Mouse (Mus musculus): ENCODE measurements around the gene Scrn1.

The Scrn1 gene

DNA sequence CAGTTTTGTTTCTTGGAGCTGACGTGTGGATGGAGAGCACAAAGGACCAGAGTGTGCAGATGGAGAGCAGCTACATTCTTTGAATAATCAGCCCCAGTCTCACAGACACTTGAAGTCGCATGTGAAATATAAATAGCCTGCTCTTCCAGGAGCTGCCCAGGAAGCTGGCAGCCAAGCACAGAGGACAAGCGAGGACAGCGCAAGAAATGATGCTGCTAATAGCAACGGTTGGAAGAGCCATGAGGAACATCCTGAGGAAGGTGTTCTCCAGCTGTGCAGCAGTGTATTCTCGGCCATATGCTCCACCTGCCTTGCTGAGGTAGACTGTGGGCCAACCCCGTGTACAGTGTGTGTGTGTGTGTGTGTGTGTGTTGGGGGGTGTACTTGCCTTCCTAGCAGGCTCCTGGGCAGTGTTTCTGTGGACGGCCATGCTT is 35.2 kb downstream of the Scrn1 start:
- peak; percentile 82 for DNase-seq (ENCODE audit: low read depth, low spot score)

DNA sequence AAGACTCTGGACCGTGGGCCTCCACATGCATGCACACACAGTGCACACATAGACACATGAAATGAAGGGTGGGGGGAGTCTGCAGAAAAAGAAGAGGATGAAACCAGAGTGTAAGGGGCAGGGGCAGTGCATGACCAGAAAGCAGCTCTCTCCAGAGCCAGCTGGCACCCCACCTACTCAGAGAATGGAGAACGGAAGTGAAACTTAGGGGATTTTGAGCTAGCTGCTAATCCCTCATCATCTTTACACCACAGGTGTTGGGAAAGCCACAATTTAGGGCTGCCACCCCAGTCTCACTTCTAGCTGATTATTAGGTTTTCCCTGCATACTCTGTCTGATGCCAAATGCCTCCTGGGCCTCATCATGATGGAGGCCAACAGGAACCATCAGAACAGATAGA is 36.1 kb downstream of the Scrn1 start:
- DNase-seq (ENCODE audit: low read depth, low spot score): no peak

DNA sequence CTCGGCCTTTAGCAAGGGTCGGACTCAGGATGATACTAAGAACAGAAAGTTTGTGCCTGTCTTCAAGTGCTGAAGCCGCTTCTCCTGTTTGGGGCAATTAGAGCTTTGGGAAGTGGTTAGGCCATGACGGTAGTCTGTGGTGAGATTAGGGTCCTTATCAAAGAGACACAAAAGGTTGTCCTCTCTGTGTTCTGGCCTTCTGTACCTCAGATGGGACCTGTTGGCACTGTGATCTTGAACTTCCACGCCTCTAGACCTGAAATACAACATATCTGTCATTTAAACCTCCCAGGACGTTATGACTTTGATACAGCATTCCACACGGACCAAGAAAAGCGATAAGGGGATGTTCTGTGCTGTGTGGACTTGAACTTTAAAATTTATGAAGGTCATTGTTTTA is 37.6 kb downstream of the Scrn1 start:
- no peak for DNase-seq (ENCODE audit: low read depth, low spot score)

DNA sequence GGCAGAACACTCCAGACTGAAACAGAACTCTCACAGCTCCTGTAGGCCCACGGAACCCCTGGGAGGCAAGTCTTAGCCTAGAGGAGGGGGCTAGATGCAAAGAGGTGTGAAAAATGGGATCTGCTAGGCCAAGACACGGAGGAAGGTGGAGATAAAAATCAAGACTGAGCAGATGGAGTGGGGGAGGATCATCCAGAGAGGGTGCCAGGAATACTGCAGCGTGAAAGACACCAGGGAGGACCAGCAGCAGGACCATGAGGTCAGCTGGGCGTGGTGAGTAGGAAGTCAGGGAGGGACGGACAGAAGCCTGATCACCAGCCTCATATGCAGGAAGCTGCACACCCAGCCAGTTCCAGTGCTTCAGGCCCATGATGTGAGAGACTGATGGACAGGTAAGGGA is 47.5 kb downstream of the Scrn1 start:
- no peak for DNase-seq (ENCODE audit: low read depth, low spot score)

DNA sequence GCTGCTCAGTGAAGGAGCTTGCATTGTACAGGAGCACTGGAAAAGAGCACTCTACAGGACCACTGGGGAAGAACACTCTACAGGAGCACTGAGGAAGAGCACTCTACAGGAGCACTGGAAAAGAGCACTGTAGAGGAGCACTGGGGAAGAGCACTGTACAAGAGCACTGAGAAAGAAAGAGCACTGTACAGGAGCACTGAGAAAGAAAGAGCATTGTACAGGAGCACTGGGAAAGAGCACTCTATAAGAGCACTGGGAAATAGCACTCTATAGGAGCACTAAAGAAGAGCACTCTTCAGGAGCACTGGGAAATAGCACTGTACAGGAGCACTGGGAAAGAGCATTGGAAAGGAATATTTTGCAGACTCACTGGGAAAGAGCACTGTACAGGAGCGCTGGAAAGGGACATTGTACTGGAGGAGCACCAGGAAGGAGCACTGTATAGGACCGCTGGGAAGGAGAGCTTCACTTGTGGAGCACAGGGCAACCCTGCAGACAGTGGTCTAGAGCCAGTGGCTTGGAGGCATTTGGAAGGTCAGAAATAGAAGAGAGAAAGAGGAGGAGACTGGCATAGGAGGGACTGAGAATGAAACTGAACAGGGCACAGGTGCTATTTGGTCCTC is 49.7 kb downstream of the Scrn1 start:
- DNase-seq (ENCODE audit: low read depth, low spot score): no peak

DNA sequence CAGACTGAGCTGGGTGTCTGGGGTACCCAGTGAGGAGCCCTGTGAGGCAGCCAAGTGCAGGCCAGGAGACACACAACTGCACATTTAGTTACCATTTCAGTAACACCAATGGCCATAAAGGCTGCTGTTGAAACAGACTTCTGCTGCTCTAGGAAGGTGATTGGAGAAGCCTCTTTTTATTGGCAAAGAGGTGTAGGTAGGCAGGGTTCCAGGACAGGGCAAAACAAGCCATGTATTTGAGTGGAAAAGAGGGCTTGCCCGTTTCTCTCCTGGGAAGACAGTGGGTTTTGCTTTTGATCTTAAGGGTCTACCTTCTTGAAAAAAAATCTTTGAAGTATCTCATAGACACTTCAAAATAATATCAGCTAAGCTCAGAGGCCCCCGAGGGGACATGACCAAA is 54.0 kb downstream of the Scrn1 start:
- no peak for DNase-seq (ENCODE audit: low read depth, low spot score)

DNA sequence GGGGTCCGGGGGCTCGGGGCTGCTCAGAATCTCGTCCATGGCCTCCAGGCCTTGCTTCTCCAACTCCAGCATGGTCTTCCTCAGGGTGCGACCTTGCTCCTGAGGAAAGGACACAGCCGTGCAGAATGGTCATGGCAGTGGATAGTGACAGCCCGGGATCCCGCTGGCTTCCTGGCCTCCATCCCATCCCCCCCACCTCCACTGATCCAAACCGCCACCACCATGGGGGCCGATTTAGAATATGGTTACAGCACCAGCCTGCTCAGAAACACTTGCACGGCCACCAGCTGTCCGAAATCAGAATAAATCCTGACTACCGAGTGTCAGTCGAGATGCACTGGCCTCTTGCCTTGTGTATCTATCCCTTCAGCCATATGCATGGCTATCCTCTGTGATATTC is 57.0 kb downstream of the Scrn1 start:
- DNase-seq (ENCODE audit: low read depth, low spot score): no peak

DNA sequence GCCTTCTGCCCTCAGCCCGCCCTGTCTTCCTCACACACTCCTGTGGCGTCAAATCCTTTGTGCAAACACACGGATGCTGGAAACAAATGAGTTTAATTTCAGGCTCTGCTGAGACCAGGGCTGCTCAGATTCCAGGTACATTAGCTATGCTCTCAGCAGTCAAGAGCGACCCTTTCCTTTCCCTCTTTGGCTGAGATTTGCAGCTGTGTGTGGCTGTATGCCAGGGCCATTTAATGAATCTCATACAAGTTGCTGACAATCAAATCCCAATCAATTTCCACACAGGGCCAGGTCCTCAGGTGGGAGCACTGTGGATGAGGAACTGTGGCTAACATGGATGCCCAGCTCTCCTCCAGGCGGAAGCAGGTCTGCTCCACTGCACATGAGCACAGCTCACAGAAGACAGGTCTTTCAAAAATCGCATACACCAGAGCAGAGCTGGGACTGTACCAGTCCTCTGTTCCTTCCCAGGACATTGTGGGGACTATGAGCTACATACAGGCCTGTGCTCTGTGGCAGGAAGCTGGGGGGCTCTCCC is 58.0 kb downstream of the Scrn1 start:
- no peak for DNase-seq (ENCODE audit: low read depth, low spot score)

DNA sequence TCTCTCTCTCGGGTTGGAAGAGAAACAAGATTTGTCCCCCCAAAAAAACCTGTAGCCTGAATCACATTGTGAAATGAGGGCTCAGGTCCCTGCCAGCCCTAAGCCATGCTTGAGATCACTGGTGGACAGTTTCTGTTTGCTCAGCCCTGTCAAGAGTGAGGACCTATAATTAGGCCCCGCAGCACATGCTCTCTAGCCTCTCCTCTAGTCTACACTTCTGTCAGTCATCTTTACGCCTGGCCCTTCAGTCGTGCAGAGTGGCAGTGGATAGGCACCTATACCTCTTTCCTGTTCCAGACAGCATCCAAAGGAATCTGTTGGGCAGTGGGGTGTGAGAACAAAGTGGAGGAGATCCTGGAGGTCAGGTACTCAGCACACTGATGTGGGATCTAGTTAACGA is 58.5 kb downstream of the Scrn1 start:
- no peak for DNase-seq (ENCODE audit: low read depth, low spot score)

DNA sequence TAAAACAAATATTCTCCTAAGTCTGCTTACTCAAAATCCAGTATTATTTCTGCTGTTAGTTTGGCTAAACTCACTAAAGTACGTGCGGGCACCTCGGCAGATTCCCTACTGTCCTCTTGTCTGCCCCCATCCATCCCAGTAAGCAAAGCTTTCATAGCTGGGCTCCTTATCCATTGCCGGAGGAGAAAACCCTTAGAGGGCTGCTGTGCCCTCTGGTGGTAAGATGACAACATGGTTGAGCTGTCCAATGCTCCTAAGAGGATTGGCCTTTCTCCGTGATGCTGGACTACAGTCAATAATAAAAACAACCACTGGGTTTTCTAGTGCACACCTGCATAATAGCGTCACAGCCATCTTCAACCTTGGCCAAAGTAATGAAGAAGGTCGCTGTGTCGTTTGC is 59.3 kb downstream of the Scrn1 start:
- DNase-seq (ENCODE audit: low read depth, low spot score): peak; percentile 50

DNA sequence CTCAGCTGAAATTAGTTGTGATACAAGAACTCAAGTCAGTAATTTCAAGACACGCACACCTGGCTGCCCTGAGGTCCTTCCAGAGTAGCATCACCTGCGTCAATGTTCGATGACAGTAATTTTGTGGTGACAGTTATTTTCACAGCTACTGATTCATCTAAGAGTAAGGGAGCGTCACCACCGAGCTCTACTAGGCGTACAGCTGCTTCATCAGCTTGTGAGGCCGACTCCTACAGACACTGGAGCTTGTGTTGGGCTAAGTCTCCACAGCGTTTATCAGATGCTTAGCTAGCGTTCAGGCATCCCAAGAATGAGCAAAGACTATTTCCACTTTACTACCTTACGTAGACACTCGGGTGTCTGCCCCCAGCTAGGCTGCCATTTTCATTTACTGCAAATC is 60.0 kb downstream of the Scrn1 start:
- DNase-seq (ENCODE audit: low read depth, low spot score): no peak

DNA sequence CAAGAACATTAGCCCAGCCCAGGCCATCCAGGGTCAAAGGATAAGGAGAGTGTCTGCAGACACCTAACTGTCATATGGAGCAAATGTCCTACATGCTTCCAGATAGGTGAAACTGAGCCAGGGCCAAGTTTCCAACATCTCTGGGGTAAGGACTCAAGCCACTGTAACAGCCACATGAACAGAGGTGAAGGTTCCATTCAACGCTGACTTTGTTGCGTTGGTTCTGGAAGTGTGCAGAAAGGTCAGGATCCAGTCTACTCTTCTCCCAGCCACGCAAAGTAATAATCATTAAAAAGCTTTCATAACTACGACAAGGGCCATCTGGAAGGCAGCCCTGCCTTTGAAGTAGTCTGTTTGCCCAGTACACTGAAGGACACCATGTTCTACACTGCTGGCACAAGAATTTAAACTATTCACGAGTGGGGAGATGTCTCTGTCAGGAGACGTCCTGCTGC is 63.6 kb downstream of the Scrn1 start:
- no peak for DNase-seq (ENCODE audit: low read depth, low spot score)

DNA sequence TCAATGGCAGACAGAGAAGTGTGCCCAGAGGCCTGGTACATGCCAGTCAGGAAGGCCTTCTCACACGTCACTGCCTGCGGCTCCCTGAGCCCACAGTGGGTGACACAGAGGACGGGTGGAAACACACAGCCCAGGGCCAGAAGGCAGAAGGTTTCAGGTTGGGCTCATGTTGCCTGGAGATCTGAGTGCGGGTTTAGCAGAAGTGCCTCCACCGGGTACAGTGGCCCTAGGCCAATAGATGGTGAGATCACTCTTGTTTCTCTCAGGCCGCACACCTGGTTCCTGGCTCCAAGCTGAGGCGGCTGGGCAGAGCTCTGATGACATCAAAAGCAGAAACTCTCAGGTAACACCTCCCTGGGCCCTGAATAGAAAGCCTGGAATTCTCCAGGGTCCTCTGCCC is 70.1 kb downstream of the Scrn1 start:
- no peak for DNase-seq (ENCODE audit: low read depth, low spot score)

DNA sequence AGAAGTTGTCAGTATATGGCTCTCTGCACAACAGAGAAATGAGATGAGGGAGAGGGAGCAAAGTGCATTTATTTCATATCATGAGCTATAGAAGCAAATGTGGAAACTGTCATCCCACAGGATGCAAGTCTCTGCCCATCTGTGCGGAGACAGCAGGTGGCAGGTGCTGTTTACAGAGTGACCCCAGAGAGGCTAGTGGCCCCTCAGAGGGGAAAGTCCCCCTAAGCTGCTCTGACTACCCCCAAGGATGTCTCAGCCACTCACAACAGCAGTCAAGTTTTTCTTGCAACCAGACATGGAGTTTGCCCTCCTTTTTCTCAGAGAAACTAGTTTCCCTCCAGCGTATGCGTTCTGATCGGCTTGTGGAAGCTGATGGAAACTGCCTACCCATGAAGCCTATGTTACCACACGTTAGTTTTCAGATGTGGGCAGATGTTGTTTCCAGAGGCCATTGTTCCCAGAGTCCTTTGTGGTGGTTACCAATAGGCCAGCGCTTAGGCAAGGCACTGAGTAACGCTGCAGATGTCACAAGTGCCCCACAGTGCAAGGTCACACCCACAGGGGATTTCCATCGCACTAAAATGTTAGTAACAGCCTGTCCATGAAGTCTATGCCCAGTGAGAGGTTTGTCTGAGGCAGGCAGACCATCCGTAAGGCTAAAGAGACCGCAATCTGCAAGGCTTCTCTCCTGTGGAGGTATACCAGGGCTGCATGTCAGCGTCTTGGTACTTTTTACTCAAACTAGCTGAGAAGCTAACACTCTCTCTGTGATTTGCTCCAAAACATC is 71.5 kb downstream of the Scrn1 start:
- no peak for DNase-seq (ENCODE audit: low read depth, low spot score)

DNA sequence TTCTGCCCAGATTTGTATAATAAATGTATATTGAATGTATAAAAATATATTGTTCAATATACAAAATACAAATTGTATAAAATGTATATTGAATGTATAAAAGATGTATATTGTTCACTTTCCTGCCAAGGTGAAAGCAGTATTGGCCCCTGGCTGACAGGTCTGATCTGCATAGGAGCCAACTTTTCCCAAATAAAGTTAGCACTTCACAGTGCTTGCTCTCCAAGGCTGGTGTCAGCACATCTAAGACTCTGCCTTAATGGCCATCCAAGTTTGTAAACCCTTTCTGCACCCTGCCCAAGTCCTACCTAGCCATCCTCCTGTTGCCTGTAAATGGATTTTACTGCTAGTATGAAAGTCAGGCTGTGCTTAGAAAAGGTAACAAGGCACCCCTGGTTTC is 72.2 kb downstream of the Scrn1 start:
- DNase-seq (ENCODE audit: low read depth, low spot score): no peak

DNA sequence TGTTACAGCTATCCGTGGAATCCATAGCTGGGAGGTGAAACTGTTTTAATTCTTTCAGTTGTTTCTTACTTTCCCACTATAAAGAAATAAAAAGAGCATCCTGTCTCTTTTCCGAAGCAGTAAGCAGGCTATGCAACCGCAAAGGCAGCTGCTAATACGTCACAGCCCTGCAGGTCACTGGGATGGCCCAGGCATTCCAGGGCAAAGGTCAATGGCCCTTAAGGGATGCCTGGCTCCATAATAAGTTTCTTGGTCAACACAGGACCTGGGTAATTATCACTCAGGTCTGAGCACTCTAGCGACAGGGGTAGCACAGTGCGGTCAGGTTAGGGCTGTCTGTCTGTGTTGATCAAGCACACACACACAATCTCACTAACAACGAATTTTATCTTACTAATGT is 75.2 kb downstream of the Scrn1 start:
- no peak for DNase-seq (ENCODE audit: low read depth, low spot score)

DNA sequence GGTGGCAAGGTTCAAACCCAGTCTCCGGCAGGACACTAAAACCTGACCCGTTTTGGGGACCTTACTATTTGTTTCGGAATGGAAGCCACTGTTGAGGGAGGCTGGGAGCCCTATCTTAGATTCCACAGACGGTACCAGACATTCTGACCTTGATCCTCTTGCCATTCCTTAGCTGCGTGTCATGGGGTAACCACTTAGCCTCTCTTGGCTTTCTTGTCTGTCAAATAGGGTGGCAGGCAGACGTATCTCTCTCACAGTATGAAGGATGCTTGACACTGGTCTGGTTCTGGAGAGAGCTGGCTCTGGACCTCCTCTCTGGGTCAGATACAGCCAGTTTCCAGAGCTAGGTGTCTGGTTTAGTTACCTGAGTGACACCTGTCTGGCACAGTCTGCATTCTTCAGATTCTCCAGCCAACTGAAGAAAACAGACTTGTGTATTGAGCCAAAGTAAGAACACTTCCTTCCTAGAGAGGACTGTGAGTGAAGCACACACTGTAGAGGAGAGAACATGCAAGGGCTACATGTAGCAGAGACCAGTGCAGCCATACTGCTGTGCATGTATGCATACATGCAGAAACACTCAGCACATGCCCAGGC is 80.2 kb downstream of the Scrn1 start:
- DNase-seq (ENCODE audit: low read depth, low spot score): no peak

DNA sequence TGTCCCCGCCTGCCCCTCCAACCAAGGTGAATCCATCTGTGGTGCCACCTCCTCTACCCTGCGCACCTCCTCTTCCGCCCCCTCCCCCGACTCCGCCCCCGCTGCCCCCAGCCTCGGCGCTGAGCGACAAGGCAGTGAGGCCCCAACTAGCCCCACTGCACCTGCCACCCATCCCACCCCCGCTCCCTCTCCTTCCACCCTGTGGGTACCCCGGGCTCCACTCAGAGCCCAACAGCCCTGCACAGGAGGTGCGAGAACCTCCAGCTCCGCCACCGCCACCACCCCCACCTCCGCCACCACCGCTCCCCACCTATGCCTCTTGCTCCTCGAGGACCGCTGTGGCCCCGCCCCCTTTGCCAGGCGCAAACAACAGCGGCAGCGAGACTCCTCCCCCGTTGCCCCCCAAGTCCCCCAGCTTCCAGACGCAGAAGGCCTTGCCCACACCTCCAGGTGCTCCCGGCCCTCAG is 80.8 kb downstream of the Scrn1 start:
- no peak for DNase-seq (ENCODE audit: low read depth, low spot score)

DNA sequence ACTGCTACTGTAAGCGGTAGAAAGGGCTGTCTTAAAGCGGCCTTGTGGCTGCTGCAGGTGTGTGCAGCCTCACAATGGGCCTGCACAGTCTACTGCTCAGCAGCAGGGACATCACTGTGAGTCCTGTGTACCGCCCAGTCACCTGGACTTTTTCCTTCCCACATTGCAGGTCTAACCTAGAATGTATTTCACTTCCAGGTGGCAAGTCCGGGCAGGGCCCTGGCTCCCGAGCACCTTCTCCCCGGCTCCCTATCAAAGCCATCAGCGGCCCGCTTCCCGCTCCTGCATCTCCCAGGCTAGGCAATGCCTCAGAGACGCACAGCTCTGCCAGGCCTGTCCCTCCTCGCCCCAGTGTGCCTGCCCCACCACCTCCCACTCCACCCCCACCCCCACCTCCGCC is 81.3 kb downstream of the Scrn1 start:
- no peak for DNase-seq (ENCODE audit: low read depth, low spot score)

DNA sequence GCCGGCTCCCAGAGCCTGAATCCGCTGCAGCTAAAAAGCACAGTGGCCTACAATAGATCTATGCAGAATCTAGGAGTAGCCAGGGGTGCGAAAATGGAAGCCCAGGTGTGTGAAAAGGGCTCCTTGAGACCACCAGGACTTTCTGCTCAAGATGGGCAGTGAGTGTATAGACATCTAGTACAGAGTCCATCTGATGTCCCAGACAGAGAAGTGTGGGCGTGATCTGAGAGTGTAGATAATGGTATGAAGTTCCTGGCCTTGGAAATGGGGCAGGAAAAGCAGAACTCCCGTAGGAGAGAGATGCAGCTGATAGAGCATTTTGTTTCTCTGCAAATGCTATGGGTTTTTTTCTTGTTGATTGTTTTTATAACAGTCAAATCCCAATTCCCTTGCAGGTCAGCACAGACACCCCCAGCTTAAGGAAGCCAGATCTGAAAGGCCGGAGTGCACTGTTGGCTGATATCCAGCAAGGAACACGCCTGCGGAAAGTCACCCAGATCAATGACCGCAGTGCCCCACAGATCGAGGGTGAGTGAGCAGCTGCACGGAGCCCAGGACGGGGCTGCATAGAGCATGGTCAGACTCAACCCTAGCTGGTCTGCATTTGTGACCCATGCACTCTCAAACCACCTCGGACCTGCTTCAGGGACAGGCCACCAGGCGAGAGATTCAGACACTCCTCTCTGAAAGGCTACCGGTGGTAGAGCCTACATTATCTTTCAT is 84.7 kb downstream of the Scrn1 start:
- no peak for DNase-seq (ENCODE audit: low read depth, low spot score)

DNA sequence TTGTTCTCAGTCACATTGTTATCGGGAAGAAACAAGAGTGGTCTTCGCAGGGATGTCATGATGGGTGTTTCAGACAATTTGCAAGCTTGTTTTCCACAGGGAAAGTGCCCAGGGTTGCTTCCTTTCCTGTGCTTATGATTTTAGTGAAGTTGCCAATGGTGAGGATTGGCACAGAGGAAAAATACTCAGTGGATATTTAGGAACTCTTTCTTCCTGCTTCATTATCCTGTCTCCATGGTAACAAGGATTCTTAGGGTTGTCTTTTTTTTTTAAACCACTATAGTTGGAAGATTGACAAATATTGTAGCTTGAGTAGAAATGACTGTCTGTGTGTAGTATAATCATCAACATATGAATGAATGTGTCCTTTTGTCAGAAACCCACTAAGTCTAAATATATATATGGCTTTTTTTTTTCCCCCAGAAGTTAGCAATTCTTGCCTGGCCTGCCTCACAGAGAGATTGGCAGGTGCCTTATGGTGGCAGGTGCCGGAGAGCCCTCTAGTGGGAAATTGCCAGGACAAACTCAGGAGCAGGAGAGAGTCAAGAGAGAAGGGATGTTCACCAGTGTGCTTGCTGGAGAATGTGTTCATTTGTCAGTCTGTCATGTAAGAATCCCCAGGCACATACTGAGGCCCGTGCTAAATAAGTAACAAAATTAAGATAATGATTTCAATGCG is 87.5 kb downstream of the Scrn1 start:
- peak; percentile 55 for DNase-seq (ENCODE audit: low read depth, low spot score)

All from telencephalon, adult 2 months (tissue).